Mouse (Mus musculus): ENCODE results near the gene Btrc.

Btrc gene

GRCm38 (mm10) chr19:45428146-45428545 is 64.6 kb downstream of the Btrc start:
- no peak for DNase-seq (ENCODE audit: low read depth, low spot score)

- DNase-seq (ENCODE audit: low read depth, low spot score), result peak; percentile 4
Observed at GRCm38 (mm10) chr19:45430971-45431633, 67.6 kb downstream of the Btrc start.

GRCm38 (mm10) chr19:45432351-45432750 is 68.8 kb downstream of the Btrc start:
- DNase-seq (ENCODE audit: low read depth, low spot score), result no peak

- peak; percentile 73 for DNase-seq (ENCODE audit: low read depth, low spot score)
Observed at GRCm38 (mm10) chr19:45436019-45436418, 72.5 kb downstream of the Btrc start.

GRCm38 (mm10) chr19:45437175-45437574 is 73.6 kb downstream of the Btrc start:
- DNase-seq (ENCODE audit: low read depth, low spot score), result no peak

GRCm38 (mm10) chr19:45438191-45438590 is 74.7 kb downstream of the Btrc start:
- no peak for DNase-seq (ENCODE audit: low read depth, low spot score)

GRCm38 (mm10) chr19:45438928-45439846 is 75.7 kb downstream of the Btrc start:
- peak; percentile 31 for DNase-seq (ENCODE audit: low read depth, low spot score)

- DNase-seq (ENCODE audit: low read depth, low spot score), result no peak
Observed at GRCm38 (mm10) chr19:45440554-45441175, 77.1 kb downstream of the Btrc start.

- DNase-seq (ENCODE audit: low read depth, low spot score), result no peak
Observed at GRCm38 (mm10) chr19:45441717-45442116, 78.2 kb downstream of the Btrc start.

GRCm38 (mm10) chr19:45445253-45445933 is 81.9 kb downstream of the Btrc start:
- DNase-seq (ENCODE audit: low read depth, low spot score), result no peak

- DNase-seq (ENCODE audit: low read depth, low spot score), result no peak
Observed at GRCm38 (mm10) chr19:45446631-45447030, 83.1 kb downstream of the Btrc start.

GRCm38 (mm10) chr19:45447222-45447621 is 83.7 kb downstream of the Btrc start:
- DNase-seq (ENCODE audit: low read depth, low spot score), result no peak

GRCm38 (mm10) chr19:45447886-45448285 is 84.4 kb downstream of the Btrc start:
- no peak for DNase-seq (ENCODE audit: low read depth, low spot score)

- no peak for DNase-seq (ENCODE audit: low read depth, low spot score)
Observed at GRCm38 (mm10) chr19:45454391-45454790, 90.9 kb downstream of the Btrc start.

GRCm38 (mm10) chr19:45456896-45457295 is 93.4 kb downstream of the Btrc start:
- no peak for DNase-seq (ENCODE audit: low read depth, low spot score)

GRCm38 (mm10) chr19:45458702-45459101 is 95.2 kb downstream of the Btrc start:
- DNase-seq (ENCODE audit: low read depth, low spot score), result no peak

- no peak for DNase-seq (ENCODE audit: low read depth, low spot score)
Observed at GRCm38 (mm10) chr19:45459931-45460665, 96.6 kb downstream of the Btrc start.

- peak; percentile 26 for DNase-seq (ENCODE audit: low read depth, low spot score)
Observed at GRCm38 (mm10) chr19:45460749-45461736, 97.5 kb downstream of the Btrc start.

- no peak for DNase-seq (ENCODE audit: low read depth, low spot score)
Observed at GRCm38 (mm10) chr19:45469760-45470159, 106.2 kb downstream of the Btrc start.
